Mouse (Mus musculus) skeletal muscle tissue, adult 2 months (tissue): ENCODE data around the gene Atg7.
A peak's percentile ranks its signal among the peaks of the same experiment; 100 is the strongest.
"Not testable (repeated sequence)": the region's sequence is repeated elsewhere in the genome, so short reads cannot be mapped to it uniquely, and the experiment has no call there.

Experiments used
- DNase-seq: peaks from one replicate; pipeline ENCODE4 v3.0.0-alpha.2; 2012; ENCODE audit warnings: low read depth, low spot score

Gene Atg7

GRCm38 (mm10) chr6:114878841-114879520, 236.1 kb downstream of the Atg7 start:
- DNase-seq = no peak

- no peak for DNase-seq
Measured at GRCm38 (mm10) chr6:114880798-114881197, 237.9 kb downstream of the Atg7 start.

- no peak for DNase-seq
Measured at GRCm38 (mm10) chr6:114882212-114882611, 239.3 kb downstream of the Atg7 start.

- DNase-seq = no peak
Measured at GRCm38 (mm10) chr6:114882675-114883074, 239.8 kb downstream of the Atg7 start.

GRCm38 (mm10) chr6:114883261-114883740, 240.4 kb downstream of the Atg7 start:
- DNase-seq = peak; percentile 53

GRCm38 (mm10) chr6:114885129-114885528, 242.2 kb downstream of the Atg7 start:
- no peak for DNase-seq

GRCm38 (mm10) chr6:114886012-114886411, 243.1 kb downstream of the Atg7 start:
- DNase-seq = no peak

GRCm38 (mm10) chr6:114886504-114887361, 243.8 kb downstream of the Atg7 start:
- DNase-seq = no peak

- DNase-seq = peak; percentile 83
Measured at GRCm38 (mm10) chr6:114888922-114889321, 246.0 kb downstream of the Atg7 start.

- not testable (repeated sequence) for DNase-seq
Measured at GRCm38 (mm10) chr6:114889971-114890370, 247.1 kb downstream of the Atg7 start.

- peak; percentile 82 for DNase-seq
Measured at GRCm38 (mm10) chr6:114890411-114891115, 247.7 kb downstream of the Atg7 start.

GRCm38 (mm10) chr6:114891272-114891671, 248.4 kb downstream of the Atg7 start:
- no peak for DNase-seq

GRCm38 (mm10) chr6:114891771-114892170, 248.9 kb downstream of the Atg7 start:
- DNase-seq = no peak

GRCm38 (mm10) chr6:114892363-114892762, 249.5 kb downstream of the Atg7 start:
- DNase-seq = peak; percentile 59

- peak; percentile 85 for DNase-seq
Measured at GRCm38 (mm10) chr6:114893427-114894209, 250.7 kb downstream of the Atg7 start.

- no peak for DNase-seq
Measured at GRCm38 (mm10) chr6:114894548-114895106, 251.7 kb downstream of the Atg7 start.

GRCm38 (mm10) chr6:114895191-114895590, 252.3 kb downstream of the Atg7 start:
- no peak for DNase-seq

GRCm38 (mm10) chr6:114896281-114896680, 253.4 kb downstream of the Atg7 start:
- DNase-seq = no peak

GRCm38 (mm10) chr6:114898949-114899348, 256.1 kb downstream of the Atg7 start:
- DNase-seq = no peak

- DNase-seq = no peak
Measured at GRCm38 (mm10) chr6:114899652-114900051, 256.8 kb downstream of the Atg7 start.

GRCm38 (mm10) chr6:114900194-114900593, 257.3 kb downstream of the Atg7 start:
- no peak for DNase-seq
